Mouse (Mus musculus) thymus, postnatal 25 days (tissue): ENCODE measurements around the gene Ostm1.

Experiments used
- DNase-seq: peaks from one replicate; pipeline ENCODE4 v3.0.0; 2022

Gene Ostm1

GRCm38 (mm10) chr10:42583902-42584435, 347 bp downstream of the Ostm1 start:
- no peak for DNase-seq

- DNase-seq = no peak
Observed at GRCm38 (mm10) chr10:42584436-42584983, 888 bp downstream of the Ostm1 start.

- DNase-seq = no peak
Observed at GRCm38 (mm10) chr10:42585156-42585555, 1.5 kb downstream of the Ostm1 start.

- DNase-seq = no peak
Observed at GRCm38 (mm10) chr10:42585596-42586305, 2.1 kb downstream of the Ostm1 start.

- no peak for DNase-seq
Observed at GRCm38 (mm10) chr10:42587961-42588750, 4.5 kb downstream of the Ostm1 start.

GRCm38 (mm10) chr10:42589505-42589904, 5.9 kb downstream of the Ostm1 start:
- no peak for DNase-seq

- DNase-seq = no peak
Observed at GRCm38 (mm10) chr10:42590261-42591184, 6.9 kb downstream of the Ostm1 start.

GRCm38 (mm10) chr10:42591185-42591992, 7.8 kb downstream of the Ostm1 start:
- DNase-seq = no peak

- DNase-seq = no peak
Observed at GRCm38 (mm10) chr10:42591993-42592686, 8.5 kb downstream of the Ostm1 start.

- DNase-seq = no peak
Observed at GRCm38 (mm10) chr10:42593201-42593600, 9.6 kb downstream of the Ostm1 start.

- no peak for DNase-seq
Observed at GRCm38 (mm10) chr10:42598615-42599014, 15.0 kb downstream of the Ostm1 start.

- peak; percentile 37 for DNase-seq
Observed at GRCm38 (mm10) chr10:42601556-42601955, 17.9 kb downstream of the Ostm1 start.

- peak; percentile 40 for DNase-seq
Observed at GRCm38 (mm10) chr10:42604874-42605273, 21.3 kb downstream of the Ostm1 start.

GRCm38 (mm10) chr10:42606757-42607156, 23.1 kb downstream of the Ostm1 start:
- DNase-seq = no peak

GRCm38 (mm10) chr10:42613075-42613474, 29.5 kb downstream of the Ostm1 start:
- DNase-seq = no peak

GRCm38 (mm10) chr10:42613639-42614381, 30.2 kb downstream of the Ostm1 start:
- no peak for DNase-seq

GRCm38 (mm10) chr10:42614766-42615165, 31.1 kb downstream of the Ostm1 start:
- DNase-seq = no peak

- no peak for DNase-seq
Observed at GRCm38 (mm10) chr10:42618291-42618690, 34.7 kb downstream of the Ostm1 start.

- DNase-seq = no peak
Observed at GRCm38 (mm10) chr10:42625907-42626306, 42.3 kb downstream of the Ostm1 start.
